In the genomic region with DNA sequence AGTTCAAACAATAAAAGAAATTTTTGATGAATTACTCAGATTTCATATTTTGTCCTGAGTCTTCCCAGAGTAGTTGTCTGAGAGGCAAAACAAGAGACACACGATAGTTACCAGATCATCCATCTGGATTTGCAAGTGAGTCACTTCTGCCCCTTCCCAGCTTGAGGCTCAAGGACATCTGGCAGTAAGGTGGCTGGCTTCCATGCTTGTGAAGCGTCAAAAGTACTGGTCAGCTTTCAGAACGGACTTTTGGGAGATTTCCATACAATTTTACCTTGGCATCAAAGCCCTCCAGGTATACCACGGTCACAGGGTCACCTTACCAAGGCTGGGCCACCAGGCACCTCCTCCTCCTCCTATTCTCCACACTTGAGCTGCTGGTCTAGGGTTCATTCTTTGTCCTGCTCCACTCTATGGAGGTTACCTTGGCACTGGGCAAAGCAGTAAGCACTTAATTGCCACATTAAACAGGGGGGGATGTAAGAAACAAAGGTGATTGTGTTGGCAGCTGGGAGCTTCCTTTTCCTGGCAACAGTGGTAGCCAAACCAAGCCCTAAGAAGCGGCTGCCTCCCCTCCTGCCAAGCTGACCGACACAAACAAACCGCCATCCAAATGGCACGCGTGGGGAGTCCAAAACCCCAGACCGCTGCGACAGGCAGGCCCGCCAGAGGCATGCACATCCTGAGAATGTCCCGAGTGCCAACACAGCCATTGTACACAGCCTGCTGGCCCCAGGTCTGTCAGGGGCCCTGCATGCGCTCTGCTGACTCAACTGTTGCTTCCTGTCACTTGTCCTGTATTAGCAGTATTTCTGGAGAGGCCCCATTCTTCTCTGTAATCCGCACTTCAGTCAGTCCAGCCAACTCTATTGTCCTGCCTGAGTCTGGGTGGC, we compare ENCODE assay signal across 8 mouse cellular contexts. TPM values are rescaled to one million over a fixed set of nuclear protein-coding genes. Genes with fewer than 3 reads are reported as not detected.
A peak's percentile ranks its signal among the peaks of the same experiment; 100 is the strongest.
DNase-seq lines count a peak whose midpoint lies in the region; ATAC-seq and TF ChIP-seq lines count a peak whose summit lies in the region.

No protein-coding gene starts in this region.

- peak; percentile 57 for DNase-seq in gastrocnemius, adult 2 months
- no peak for DNase-seq in gastrocnemius, adult 8-10 months (ENCODE audit: low spot score in 2 of 2)
- peak; percentile 34 for DNase-seq in lung, embryonic 14.5 days
- no peak for DNase-seq in spleen, postnatal 14 days (ENCODE audit: low spot score in 2 of 2)

- H3K9ac ChIP-seq in heart, embryonic 15.5 days: no peak overlapping the region
- H3K9ac ChIP-seq in lung, embryonic 14.5 days: no peak overlapping the region
- no peak overlapping the region for H3K9ac ChIP-seq in stomach, embryonic 16.5 days (ENCODE audit: low read length)

- 0 out of 2 replicates have a peak, but pooled peaks cover 2% of the 10 kb centered on the region for H3K36me3 ChIP-seq in heart, embryonic 15.5 days
- H3K36me3 ChIP-seq in lung, embryonic 14.5 days (ENCODE audit: insufficient read depth): peaks cover 10% of the 10 kb centered on the region; the same call in 1 of the 2 replicates
- H3K36me3 ChIP-seq in stomach, embryonic 16.5 days (ENCODE audit: control insufficient read depth, insufficient read depth, low read length): peaks cover 3% of the 10 kb centered on the region; the same call in 1 of the 2 replicates

- 47% methylated on average over 15 of the region's 15 CpGs for WGBS in heart, embryonic 15.5 days
- WGBS in lung, embryonic 14.5 days: 68% methylated on average over 15 of the region's 15 CpGs
- 63% methylated on average over 15 of the region's 15 CpGs for WGBS in stomach, embryonic 16.5 days

- no peaks in the 10 kb centered on the region for H3K27me3 ChIP-seq in heart, embryonic 15.5 days
- H3K27me3 ChIP-seq in lung, embryonic 14.5 days (ENCODE audit: insufficient read depth, low read length): no peaks in the 10 kb centered on the region
- H3K27me3 ChIP-seq in stomach, embryonic 16.5 days (ENCODE audit: control insufficient read depth, insufficient read depth, low read length): no peaks in the 10 kb centered on the region

- peak overlapping the region; percentile 33 for H3K4me2 ChIP-seq in heart, embryonic 15.5 days
- peak overlapping the region; percentile 16; the same call in 1 of the 2 replicates for H3K4me2 ChIP-seq in lung, embryonic 14.5 days
- peak overlapping the region; percentile 10; the same call in 1 of the 2 replicates for H3K4me2 ChIP-seq in stomach, embryonic 16.5 days (ENCODE audit: low read depth, low read length)

- TF ChIP-seq CTCF in gastrocnemius, adult 2 months (IDR thresholded peaks at IDR 0.05): no peak
- no peak for TF ChIP-seq CTCF in lung, embryonic 14.5 days (IDR thresholded peaks at IDR 0.05; ENCODE audit: low read depth)

- intact Hi-C loops in gastrocnemius, adult 2 months (cut with DNase I): loop anchor here (5.0 to 10.0 kb wide), 3 partner anchors 115 to 465 kb away; no protein-coding TSS in a partner anchor

- H3K9me3 ChIP-seq in heart, embryonic 15.5 days (replicated peaks): no peaks in the 10 kb centered on the region
- H3K9me3 ChIP-seq in lung, embryonic 14.5 days (ENCODE audit: low read depth, low read length): no peaks in the 10 kb centered on the region
- no peaks in the 10 kb centered on the region for H3K9me3 ChIP-seq in stomach, embryonic 16.5 days (replicated peaks; ENCODE audit: control insufficient read depth, low read length)

- peak overlapping the region; percentile 50 for H3K4me3 ChIP-seq in gastrocnemius, adult 2 months
- peak overlapping the region; percentile 4; the same call in 1 of the 2 replicates for H3K4me3 ChIP-seq in brown adipose tissue, adult 24 weeks (ENCODE audit: insufficient read depth, low read depth, low read length)
- H3K4me3 ChIP-seq in heart, embryonic 15.5 days: no peak overlapping the region
- H3K4me3 ChIP-seq in lung, embryonic 14.5 days (ENCODE audit: low read depth, low read length): no peak overlapping the region
- no peak overlapping the region for H3K4me3 ChIP-seq in stomach, embryonic 16.5 days (replicated peaks; ENCODE audit: low read length)

- peak overlapping the region; percentile 66 for H3K27ac ChIP-seq in gastrocnemius, adult 2 months
- peak overlapping the region; percentile 1 for H3K27ac ChIP-seq in brown adipose tissue, adult 24 weeks (replicated peaks; ENCODE audit: low read depth, low read length)
- peak overlapping the region; percentile 21 for H3K27ac ChIP-seq in heart, embryonic 15.5 days
- no peak overlapping the region; the same call in 1 of the 2 replicates for H3K27ac ChIP-seq in lung, embryonic 14.5 days (ENCODE audit: low read depth)
- peak overlapping the region; percentile 81; the same call in 1 of the 2 replicates for H3K27ac ChIP-seq in stomach, embryonic 16.5 days (ENCODE audit: low read length)

- H3K4me1 ChIP-seq in brown adipose tissue, adult 24 weeks (ENCODE audit: control insufficient read depth, insufficient read depth, insufficient read length, low read length): peaks cover 25% of the 10 kb centered on the region
- H3K4me1 ChIP-seq in heart, embryonic 15.5 days (replicated peaks): peaks cover 58% of the 10 kb centered on the region
- peaks cover 22% of the 10 kb centered on the region; the same call in 1 of the 2 replicates for H3K4me1 ChIP-seq in lung, embryonic 14.5 days (ENCODE audit: insufficient read depth)
- peaks cover 45% of the 10 kb centered on the region for H3K4me1 ChIP-seq in stomach, embryonic 16.5 days (ENCODE audit: control insufficient read depth, insufficient read depth, low read length)

- ATAC-seq in heart, embryonic 15.5 days (replicated peaks; ENCODE audit: insufficient number of reproducible peaks, insufficient read depth, low FRiP score, low read depth): 0 out of 2 replicates have a peak, but pooled peaks have one; percentile 32
- ATAC-seq in lung, embryonic 14.5 days (ENCODE audit: insufficient read depth): no peak
- no peak for ATAC-seq in stomach, embryonic 16.5 days (ENCODE audit: insufficient read depth, low FRiP score)
- ATAC-seq in megakaryocyte, adult 5-6 weeks (ENCODE audit: poor library complexity, severe bottlenecking): no peak

RNA-seq across cellular contexts. Expression of a gene that starts 6.9 kb away (rescaled TPM):
- total RNA-seq in gastrocnemius, adult 2 months (2021): 1 to 10 TPM; 5.3 to 6.7 TPM
- 1 to 10 TPM; 4.4 to 6.2 (median 4.8) TPM for total RNA-seq in gastrocnemius, adult 8-10 months (2022)
- polyA plus RNA-seq in brown adipose tissue, adult 24 weeks (2012; ENCODE audit: insufficient read depth, insufficient read length, missing spikeins): 7.9 and 11.2 TPM in 2 replicates
- 11.8 and 16.5 TPM in 2 replicates for polyA plus RNA-seq in heart, embryonic 15.5 days (2015; fragmentation: Nextera tagmentation; extraction: Ambion mirVana)
- 13.6 and 15.3 TPM in 2 replicates for polyA plus RNA-seq in lung, embryonic 14.5 days (2014; fragmentation: Nextera tagmentation; extraction: Ambion mirVana)
- polyA plus RNA-seq in stomach, embryonic 16.5 days (2015; fragmentation: Nextera tagmentation; extraction: Ambion mirVana): 10.9 and 12.0 TPM in 2 replicates
- total RNA-seq in megakaryocyte, adult 5-6 weeks (2015): 0.57 and 0.94 TPM in 2 replicates
- 0.61 and 0.81 TPM in 2 replicates for total RNA-seq in megakaryocyte, adult 5-6 weeks (2017)

Comparison
In these comparisons a context has a peak if more than half of its experiments do, and no peak if none do; other contexts are left out.
1. DNase-seq: peak in gastrocnemius, adult 2 months (single experiment) and lung, embryonic 14.5 days (single experiment); none in gastrocnemius, adult 8-10 months (0 of 2) and spleen, postnatal 14 days (0 of 2).
2. H3K4me3 ChIP-seq: peak in gastrocnemius, adult 2 months (single experiment) and brown adipose tissue, adult 24 weeks (single experiment); none in heart, embryonic 15.5 days (single experiment), lung, embryonic 14.5 days (single experiment) and stomach, embryonic 16.5 days (single experiment).
3. Peak in every context shown above with its lines, with median percentiles within 50 percentile points of each other: H3K4me2 ChIP-seq.